Mouse (Mus musculus): ENCODE data around the gene Gm20388.

Gene Gm20388

GRCm38 (mm10) chr8:120120951-120121350, 210.3 kb downstream of the Gm20388 start:
- no peak for DNase-seq (ENCODE audit: extremely low spot score)

- no peak for DNase-seq (ENCODE audit: extremely low spot score)
Observed at GRCm38 (mm10) chr8:120124261-120124660, 213.6 kb downstream of the Gm20388 start.

- no peak for DNase-seq (ENCODE audit: extremely low spot score)
Observed at GRCm38 (mm10) chr8:120124836-120125389, 214.3 kb downstream of the Gm20388 start.

GRCm38 (mm10) chr8:120126357-120127161, 215.9 kb downstream of the Gm20388 start:
- no peak for DNase-seq (ENCODE audit: extremely low spot score)

GRCm38 (mm10) chr8:120129547-120129946, 218.9 kb downstream of the Gm20388 start:
- DNase-seq (ENCODE audit: extremely low spot score) = no peak

- no peak for DNase-seq (ENCODE audit: extremely low spot score)
Observed at GRCm38 (mm10) chr8:120131158-120131557, 220.5 kb downstream of the Gm20388 start.

GRCm38 (mm10) chr8:120133169-120133568, 222.5 kb downstream of the Gm20388 start:
- no peak for DNase-seq (ENCODE audit: extremely low spot score)

- no peak for DNase-seq (ENCODE audit: extremely low spot score)
Observed at GRCm38 (mm10) chr8:120135687-120136086, 225.0 kb downstream of the Gm20388 start.

GRCm38 (mm10) chr8:120136618-120137017, 226.0 kb downstream of the Gm20388 start:
- no peak for DNase-seq (ENCODE audit: extremely low spot score)

- DNase-seq (ENCODE audit: extremely low spot score) = no peak
Observed at GRCm38 (mm10) chr8:120138958-120139357, 228.3 kb downstream of the Gm20388 start.

GRCm38 (mm10) chr8:120140769-120141168, 230.1 kb downstream of the Gm20388 start:
- DNase-seq (ENCODE audit: extremely low spot score) = no peak

GRCm38 (mm10) chr8:120143911-120144651, 233.4 kb downstream of the Gm20388 start:
- DNase-seq (ENCODE audit: extremely low spot score) = no peak

GRCm38 (mm10) chr8:120144652-120145301, 234.1 kb downstream of the Gm20388 start:
- no peak for DNase-seq (ENCODE audit: extremely low spot score)

GRCm38 (mm10) chr8:120146051-120146450, 235.4 kb downstream of the Gm20388 start:
- no peak for DNase-seq (ENCODE audit: extremely low spot score)

- no peak for DNase-seq (ENCODE audit: extremely low spot score)
Observed at GRCm38 (mm10) chr8:120150028-120150427, 239.4 kb downstream of the Gm20388 start.

- no peak for DNase-seq (ENCODE audit: extremely low spot score)
Observed at GRCm38 (mm10) chr8:120151151-120151550, 240.5 kb downstream of the Gm20388 start.

GRCm38 (mm10) chr8:120152636-120153035, 242.0 kb downstream of the Gm20388 start:
- no peak for DNase-seq (ENCODE audit: extremely low spot score)

GRCm38 (mm10) chr8:120160366-120160765, 249.7 kb downstream of the Gm20388 start:
- no peak for DNase-seq (ENCODE audit: extremely low spot score)

GRCm38 (mm10) chr8:120161658-120162403, 251.2 kb downstream of the Gm20388 start:
- DNase-seq (ENCODE audit: extremely low spot score) = no peak

GRCm38 (mm10) chr8:120162404-120162752, 251.7 kb downstream of the Gm20388 start:
- DNase-seq (ENCODE audit: extremely low spot score) = no peak

- DNase-seq (ENCODE audit: extremely low spot score) = no peak
Observed at GRCm38 (mm10) chr8:120163376-120163775, 252.7 kb downstream of the Gm20388 start.

- DNase-seq (ENCODE audit: extremely low spot score) = no peak
Observed at GRCm38 (mm10) chr8:120164026-120164425, 253.4 kb downstream of the Gm20388 start.

Data from embryo, embryonic 9.5 days (tissue).